Mouse (Mus musculus) cortical plate, adult 2 months (tissue): ENCODE results near the gene Nlgn2. TPM values are rescaled to one million over a fixed set of nuclear protein-coding genes. Genes with fewer than 3 reads are reported as not detected.

ENCODE experiments used
- H3K27ac ChIP-seq: fragments of 200-500 bp; 2 replicates; pipeline ENCODE4 v1.5.1; 2012; ENCODE audit warnings: low read length, control low read depth, inconsistent platforms; ENCODE audit not compliant: insufficient read depth
- H3K4me1 ChIP-seq: fragments of 200-500 bp; 2 replicates; pipeline ENCODE4 v1.6.1; 2011; ENCODE audit warnings: low read length; ENCODE audit not compliant: control insufficient read depth, insufficient read depth
- H3K4me3 ChIP-seq: fragments of 200-500 bp; 2 replicates; pipeline ENCODE4 v1.5.1; 2011; ENCODE audit warnings: mild to moderate bottlenecking, low read length, control low read depth; ENCODE audit not compliant: insufficient read depth
- CTCF ChIP-seq: fragments of 200-500 bp; IDR thresholded peaks from 2 replicates; pipeline ENCODE4 v1.5.1; 2011; ENCODE audit warnings: mild to moderate bottlenecking, control low read depth, low read length; ENCODE audit not compliant: insufficient read depth; ENCODE audit errors: extremely low read depth
- POLR2A ChIP-seq: fragments of 200-500 bp; IDR thresholded peaks from 2 replicates; pipeline ENCODE4 v1.6.1; 2011; ENCODE audit warnings: mild to moderate bottlenecking, low read length, control low read depth; ENCODE audit not compliant: insufficient read depth; ENCODE audit errors: extremely low read depth
- polyA plus RNA-seq: library from polyadenylated mRNA; depleted of rRNA; stranded (reverse); fragments of >200 nt; gene quantifications from 2 replicates; pipeline ENCODE4 v1.2.3, GENCODE M21; 2012

Gene Nlgn2
- polyA plus RNA-seq, 1 experiment: 112 TPM

DNA sequence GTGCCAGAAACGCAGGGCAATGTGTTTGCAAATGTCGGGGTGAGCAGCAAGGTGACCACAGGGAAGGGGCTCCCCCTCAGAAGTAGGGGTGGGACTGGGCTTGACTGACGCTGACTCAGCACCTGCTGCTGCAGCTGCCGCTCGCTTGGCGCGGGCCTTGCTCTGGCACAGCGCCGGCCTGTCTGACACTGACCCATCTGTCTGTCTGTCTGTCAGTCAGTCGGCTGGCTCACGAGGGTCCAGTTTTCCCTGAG lies 37.5 kb downstream of the Nlgn2 start:
- Histone ChIP-seq H3K4me3 (peak overlapping the region; percentile 78; the same call in 1 of the 2 replicates), H3K27ac (0 out of 2 replicates have a peak overlapping the region, but pooled peaks have one; percentile 41), H3K4me1 (peaks cover 1% of the 10 kb centered on the region; the same call in 1 of the 2 replicates)
- TF ChIP-seq CTCF: no peak
- TF ChIP-seq POLR2A: no peak

- Histone ChIP-seq H3K27ac (0 out of 2 replicates have a peak overlapping the region, but pooled peaks have one; percentile 41), H3K4me3 (peak overlapping the region; percentile 78; the same call in 1 of the 2 replicates), H3K4me1 (peaks cover 1% of the 10 kb centered on the region; the same call in 1 of the 2 replicates)
- TF ChIP-seq POLR2A (no peak), CTCF (no peak)
These were observed 38.0 kb downstream of the Nlgn2 start for GRCm38 (mm10) chr11:69799394-69800137.

- peaks cover 1% of the 10 kb centered on the region; the same call in 1 of the 2 replicates for H3K4me1 ChIP-seq
- TF ChIP-seq POLR2A (no peak), CTCF (no peak)
- no peak overlapping the region for H3K27ac ChIP-seq
- H3K4me3 ChIP-seq: no peak overlapping the region
These were observed 39.7 kb downstream of the Nlgn2 start for GRCm38 (mm10) chr11:69797924-69798323.

DNA sequence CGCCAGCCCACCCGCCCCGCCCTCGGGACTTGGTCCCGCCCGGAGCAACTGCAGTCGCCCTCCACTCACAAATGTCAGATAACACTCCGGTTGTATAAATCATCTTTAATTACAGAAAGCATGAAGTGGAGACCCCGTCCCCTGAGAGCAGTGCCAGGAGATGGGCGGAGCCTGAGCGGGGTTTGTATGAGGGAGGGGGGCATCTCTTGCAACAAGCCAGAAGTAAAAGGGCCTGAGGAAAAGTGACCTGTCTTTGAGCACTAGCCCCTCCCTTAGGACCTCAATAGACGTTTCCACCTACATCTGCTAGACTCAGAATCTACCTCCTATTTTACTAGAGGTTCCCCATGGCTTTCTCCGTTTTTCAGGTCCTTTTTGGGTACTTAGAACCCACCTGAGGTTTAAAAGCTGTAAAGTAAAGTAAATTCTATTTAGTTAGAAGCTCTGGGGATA lies 41.6 kb downstream of the Nlgn2 start:
- H3K27ac ChIP-seq: no peak overlapping the region
- H3K4me3 ChIP-seq: peak overlapping the region; percentile 36; the same call in 1 of the 2 replicates
- TF ChIP-seq POLR2A (no peak), CTCF (no peak)
- H3K4me1 ChIP-seq: no peaks in the 10 kb centered on the region; the same call in 1 of the 2 replicates

DNA sequence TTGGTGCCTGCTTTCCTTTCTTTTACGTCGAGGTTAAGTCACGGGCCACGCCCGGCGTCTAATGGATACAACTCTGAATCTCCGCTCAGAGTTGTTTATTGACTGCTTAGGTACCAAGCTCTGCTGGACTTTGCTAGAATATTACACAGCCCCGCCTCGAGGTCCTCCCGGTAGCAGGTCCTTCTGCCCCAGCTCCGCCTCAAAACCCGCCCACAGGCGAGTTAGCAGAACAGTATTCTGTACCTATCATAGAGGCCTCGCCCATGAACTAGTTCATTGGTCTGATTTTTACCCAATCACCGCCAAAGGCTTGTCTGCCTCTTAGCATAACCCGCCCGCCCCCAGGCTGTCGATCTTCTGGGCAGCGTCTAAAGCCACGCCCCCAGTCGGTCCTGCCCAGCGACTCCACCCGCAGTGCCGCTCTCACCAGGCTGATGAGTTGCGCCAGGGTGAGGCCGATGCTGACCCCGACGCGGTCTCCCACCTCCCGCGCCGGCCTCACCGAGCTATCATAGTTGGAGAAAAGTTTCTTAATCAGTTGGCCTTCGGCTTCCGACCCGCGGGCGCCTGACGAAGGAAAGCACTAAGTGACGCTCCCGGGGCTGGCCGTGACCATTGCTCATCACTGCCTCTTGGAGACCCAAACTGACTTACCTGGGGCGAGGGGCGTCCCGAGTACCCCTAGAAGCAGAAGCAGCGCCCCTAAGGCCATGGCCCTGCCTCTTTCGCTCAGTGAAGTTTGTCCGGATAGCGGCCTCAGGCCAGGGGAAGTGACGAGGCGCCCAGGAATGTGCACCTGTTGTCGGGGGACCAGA lies 42.2 kb downstream of the Nlgn2 start, which contains the start of gene Chrnb1:
TSS of gene Chrnb1 (minus strand) at position 776 of the 815 bp plus-strand sequence.
- Histone ChIP-seq H3K4me3 (peak within 1 kb of the TSS; percentile 36), H3K27ac (no peak within 1 kb of the TSS), H3K4me1 (no peaks in the 10 kb centered on the region; the same call in 1 of the 2 replicates)
- TF ChIP-seq POLR2A (no peak), CTCF (no peak)

- TF ChIP-seq CTCF (no peak), POLR2A (no peak)
- Histone ChIP-seq H3K4me1 (no peaks in the 10 kb centered on the region; the same call in 1 of the 2 replicates), H3K4me3 (no peak overlapping the region), H3K27ac (no peak overlapping the region)
These were observed 44.2 kb downstream of the Nlgn2 start for GRCm38 (mm10) chr11:69793429-69793828.

DNA sequence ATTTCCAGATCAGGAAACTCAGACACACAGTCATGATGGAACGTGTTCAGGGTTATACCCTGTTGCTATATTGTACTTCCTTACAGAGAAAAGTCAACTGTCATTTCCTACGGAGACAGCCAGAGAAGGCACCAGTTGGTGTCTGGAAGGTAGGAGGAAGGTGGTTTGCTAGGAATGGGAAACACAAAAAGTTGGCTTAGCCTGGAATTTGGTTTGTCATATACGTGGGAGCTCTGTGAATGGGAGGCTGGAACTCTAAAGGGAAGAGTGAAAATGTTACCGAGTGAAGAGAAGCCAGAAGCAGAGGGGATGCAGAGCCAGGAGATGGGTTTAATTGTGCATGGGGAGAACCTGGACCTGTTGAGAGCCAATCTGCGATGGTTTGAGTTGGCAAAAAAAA lies 46.2 kb downstream of the Nlgn2 start:
- TF ChIP-seq CTCF: no peak
- TF ChIP-seq POLR2A: no peak
- Histone ChIP-seq H3K4me1 (no peaks in the 10 kb centered on the region; the same call in 1 of the 2 replicates), H3K27ac (no peak overlapping the region), H3K4me3 (no peak overlapping the region)

DNA sequence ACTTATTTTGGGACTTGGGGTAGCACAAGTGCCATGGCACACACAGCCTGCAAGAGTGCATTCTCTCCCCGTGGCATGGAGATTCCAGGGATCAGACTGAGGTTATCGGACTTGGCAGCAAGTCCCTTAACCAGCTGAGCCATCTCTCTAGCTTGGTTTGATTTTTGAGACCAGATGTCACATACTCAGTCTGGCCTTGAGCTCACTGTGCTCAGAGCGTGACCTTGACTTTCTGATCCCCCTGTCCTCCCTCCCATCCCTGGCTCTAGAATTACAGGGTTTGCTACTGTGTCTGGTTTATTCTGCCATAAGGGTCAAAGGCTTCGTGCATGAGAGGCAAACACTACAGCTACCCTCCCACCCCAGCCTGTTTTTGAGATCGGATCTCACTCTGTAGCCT lies 48.2 kb downstream of the Nlgn2 start:
- H3K4me1 ChIP-seq: no peaks in the 10 kb centered on the region; the same call in 1 of the 2 replicates
- H3K4me3 ChIP-seq: no peak overlapping the region
- no peak for TF ChIP-seq POLR2A
- no peak overlapping the region for H3K27ac ChIP-seq

DNA sequence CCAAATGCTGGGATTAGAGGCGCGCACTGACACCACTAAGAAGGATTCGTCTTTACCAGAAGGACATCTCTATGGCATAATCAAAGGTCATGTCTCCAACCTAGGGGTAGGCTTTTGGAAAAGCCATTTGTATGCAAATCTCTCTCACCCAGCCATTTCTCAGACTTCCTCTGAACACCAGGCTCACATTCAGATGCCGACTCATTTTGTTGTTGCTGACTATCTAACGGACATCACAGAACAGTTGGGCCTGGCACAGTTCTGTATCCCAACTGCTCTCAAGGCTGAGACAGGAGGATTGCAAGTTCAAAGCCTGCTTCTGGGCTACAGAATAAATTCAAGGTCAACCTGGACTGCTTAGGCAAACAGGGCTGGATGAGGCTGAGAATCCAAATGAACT lies 50.3 kb downstream of the Nlgn2 start:
- Histone ChIP-seq H3K4me3 (no peak overlapping the region), H3K4me1 (no peaks in the 10 kb centered on the region; the same call in 1 of the 2 replicates), H3K27ac (no peak overlapping the region)
- TF ChIP-seq CTCF: no peak
